Mouse (Mus musculus) embryonic facial prominence, embryonic 12.5 days (tissue): Measurements from ENCODE around the gene Best2. TPM values are rescaled to one million over a fixed set of nuclear protein-coding genes. Genes with fewer than 3 reads are reported as not detected.

Source experiments
- ATAC-seq: fragments of 200-750 bp; cut with Nextera tagmentation; 2 replicates; pipeline ENCODE4 v1.8.0; 2017; ENCODE audit not compliant: insufficient number of reproducible peaks, insufficient read depth, low FRiP score, low TSS enrichment
- H3K27ac ChIP-seq: fragments of 300-500 bp; sonication (generic); 2 replicates; pipeline ENCODE4 v1.5.1; 2016; ENCODE audit warnings: mild to moderate bottlenecking
- H3K27me3 ChIP-seq: fragments of 300-500 bp; sonication (generic); 2 replicates; pipeline ENCODE4 v1.6.1; 2016; ENCODE audit warnings: mild to moderate bottlenecking, moderate library complexity
- H3K36me3 ChIP-seq: fragments of 300-500 bp; sonication (generic); 2 replicates; pipeline ENCODE4 v1.6.1; 2016; ENCODE audit warnings: mild to moderate bottlenecking
- H3K4me1 ChIP-seq: fragments of 300-500 bp; sonication (generic); 2 replicates; pipeline ENCODE4 v1.6.1; 2016
- H3K4me2 ChIP-seq: fragments of 300-500 bp; sonication (generic); replicated peaks from 2 replicates; pipeline ENCODE4 v1.6.1; 2016; ENCODE audit warnings: mild to moderate bottlenecking, moderate library complexity
- H3K4me3 ChIP-seq: fragments of 300-500 bp; sonication (generic); 2 replicates; pipeline ENCODE4 v1.5.1; 2016; ENCODE audit warnings: mild to moderate bottlenecking
- H3K9ac ChIP-seq: fragments of 300-500 bp; sonication (generic); 2 replicates; pipeline ENCODE4 v1.6.1; 2016; ENCODE audit warnings: mild to moderate bottlenecking, moderate library complexity
- H3K9me3 ChIP-seq: fragments of 300-500 bp; sonication (generic); 2 replicates; pipeline ENCODE4 v1.6.1; 2016; ENCODE audit warnings: mild to moderate bottlenecking, moderate library complexity
- WGBS: fragments of 180-500 bp; shearing (Covaris S2); methylation state at CpG from one replicate; pipeline ENCODE4 v1.1.7; 2016; 5-methylcytosine and 5-hydroxymethylcytosine counted together
- polyA plus RNA-seq: library from polyadenylated mRNA; unstranded; fragments of >200 nt; fragmentation: Nextera tagmentation; extraction: Ambion mirVana; gene quantifications from 2 replicates; pipeline ENCODE4 v1.2.1, GENCODE M21; 2016

The Best2 gene
- polyA plus RNA-seq, 1 experiment from 2014 or later: 0.08 TPM

GRCm38 (mm10) chr8:84970913-84971312, 43.4 kb downstream of the Best2 start:
- peak overlapping the region; percentile 93 for H3K4me2 ChIP-seq
- no peaks in the 10 kb centered on the region for H3K9me3 ChIP-seq
- peaks cover 35% of the 10 kb centered on the region for H3K36me3 ChIP-seq
- H3K4me1 ChIP-seq: peaks cover 32% of the 10 kb centered on the region
- peak overlapping the region; percentile 90 for H3K9ac ChIP-seq
- H3K27me3 ChIP-seq: no peaks in the 10 kb centered on the region
- peak overlapping the region; percentile 83 for H3K4me3 ChIP-seq
- H3K27ac ChIP-seq: 0 out of 2 replicates have a peak overlapping the region, but pooled peaks have one; percentile 85
- WGBS: 60% methylated on average over 5 of the region's 5 CpGs
- no peak for ATAC-seq

GRCm38 (mm10) chr8:84970135-84970790, 44.1 kb downstream of the Best2 start:
- ATAC-seq: no peak
- H3K27me3 ChIP-seq: no peaks in the 10 kb centered on the region
- peak overlapping the region; percentile 85 for H3K27ac ChIP-seq
- H3K36me3 ChIP-seq: peaks cover 35% of the 10 kb centered on the region
- H3K4me1 ChIP-seq: peaks cover 28% of the 10 kb centered on the region
- H3K4me2 ChIP-seq: peak overlapping the region; percentile 93
- peak overlapping the region; percentile 83 for H3K4me3 ChIP-seq
- no peaks in the 10 kb centered on the region for H3K9me3 ChIP-seq
- WGBS: 9% methylated on average over 21 of the region's 21 CpGs
- H3K9ac ChIP-seq: peak overlapping the region; percentile 90

DNA sequence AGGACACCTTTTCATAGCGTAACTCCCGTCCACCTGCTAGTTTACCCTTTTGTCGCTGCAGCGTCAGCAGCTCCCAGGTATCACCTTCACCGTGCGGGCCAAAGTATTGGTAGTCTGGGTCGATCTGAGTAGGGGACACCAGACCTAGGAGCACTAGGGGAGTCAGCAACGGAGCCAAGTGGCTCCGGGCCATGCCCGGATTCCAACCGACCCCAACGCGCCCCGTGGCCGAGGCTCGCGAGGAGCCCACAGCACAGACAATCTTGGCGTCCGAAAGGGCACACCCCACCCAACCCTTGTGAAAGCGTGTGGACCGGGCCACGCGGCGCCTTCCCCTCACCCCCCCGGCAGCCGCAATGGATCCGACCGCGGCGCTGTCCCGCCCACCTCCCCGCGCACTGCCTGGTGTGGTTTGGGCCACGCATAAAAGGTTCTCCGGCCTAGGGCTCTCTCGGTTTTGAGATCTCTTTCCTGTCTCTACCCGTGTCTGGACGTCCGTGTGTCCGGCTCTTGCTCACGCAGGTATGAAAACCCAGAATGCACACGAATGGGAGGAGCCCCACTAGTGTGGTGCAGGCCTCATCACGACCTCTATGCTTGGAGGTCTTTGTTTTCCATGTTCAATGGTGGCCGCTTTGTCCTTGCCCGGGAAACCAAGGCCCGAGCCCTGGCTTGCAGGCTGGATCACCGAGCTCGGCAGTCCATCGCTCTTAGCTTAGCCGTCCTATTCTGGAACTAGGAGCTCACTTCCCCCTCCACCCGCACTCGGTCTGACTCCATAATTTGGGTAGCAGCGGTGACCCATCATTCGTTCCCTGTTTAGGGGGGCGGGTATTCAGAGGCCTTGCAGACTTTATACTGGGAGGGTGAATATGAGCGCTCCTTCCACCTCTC, 44.8 kb downstream of the Best2 start, which contains the start of the genes Gm49661, Prdx2 and Rnaseh2a:
Gene Gm49661 (minus strand): TSS at position 193 of the 894 bp plus-strand sequence.
Gene Prdx2 (plus strand): TSS at position 347 of the 894 bp plus-strand sequence.
Gene Rnaseh2a (minus strand): TSS at position 527 of the 894 bp plus-strand sequence.
- H3K27ac ChIP-seq: peak within 1 kb of the TSS; percentile 85
- H3K4me3 ChIP-seq: peak within 1 kb of the TSS; percentile 83
- ATAC-seq: peak; percentile 65
- H3K36me3 ChIP-seq: peaks cover 35% of the 10 kb centered on the region
- under 1% methylated on average over 56 of the region's 56 CpGs for WGBS
- no peaks in the 10 kb centered on the region for H3K9me3 ChIP-seq
- peaks cover 32% of the 10 kb centered on the region for H3K4me1 ChIP-seq
- H3K9ac ChIP-seq: peak within 1 kb of the TSS; percentile 90
- H3K27me3 ChIP-seq: no peaks in the 10 kb centered on the region
- H3K4me2 ChIP-seq: peak within 1 kb of the TSS; percentile 93

DNA sequence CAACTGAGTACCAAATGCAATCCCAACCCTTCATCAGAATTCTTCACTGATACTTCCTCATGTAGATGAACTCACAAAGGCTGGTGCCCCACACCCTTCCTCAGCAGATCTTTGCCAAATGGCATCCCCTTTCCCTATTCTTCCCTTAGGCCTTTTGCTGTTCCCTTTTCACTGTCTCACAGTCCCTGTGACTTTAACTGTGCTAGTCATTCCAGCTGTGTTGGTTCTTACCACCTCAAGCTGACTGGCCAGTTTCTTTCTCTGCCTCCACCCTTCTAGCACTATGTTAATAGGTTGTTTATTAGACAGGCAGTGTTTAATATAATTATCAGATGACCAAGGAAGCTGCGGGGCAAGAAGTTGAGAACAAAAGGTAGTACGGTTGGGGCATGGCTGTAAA, 45.7 kb downstream of the Best2 start:
- ATAC-seq: no peak
- no peaks in the 10 kb centered on the region for H3K9me3 ChIP-seq
- H3K4me3 ChIP-seq: peak overlapping the region; percentile 83
- H3K9ac ChIP-seq: peak overlapping the region; percentile 90
- H3K27ac ChIP-seq: peak overlapping the region; percentile 85
- H3K4me1 ChIP-seq: peaks cover 32% of the 10 kb centered on the region
- no peaks in the 10 kb centered on the region for H3K27me3 ChIP-seq
- H3K4me2 ChIP-seq: peak overlapping the region; percentile 93
- 23% methylated on average over 2 of the region's 2 CpGs for WGBS
- peaks cover 30% of the 10 kb centered on the region for H3K36me3 ChIP-seq

DNA sequence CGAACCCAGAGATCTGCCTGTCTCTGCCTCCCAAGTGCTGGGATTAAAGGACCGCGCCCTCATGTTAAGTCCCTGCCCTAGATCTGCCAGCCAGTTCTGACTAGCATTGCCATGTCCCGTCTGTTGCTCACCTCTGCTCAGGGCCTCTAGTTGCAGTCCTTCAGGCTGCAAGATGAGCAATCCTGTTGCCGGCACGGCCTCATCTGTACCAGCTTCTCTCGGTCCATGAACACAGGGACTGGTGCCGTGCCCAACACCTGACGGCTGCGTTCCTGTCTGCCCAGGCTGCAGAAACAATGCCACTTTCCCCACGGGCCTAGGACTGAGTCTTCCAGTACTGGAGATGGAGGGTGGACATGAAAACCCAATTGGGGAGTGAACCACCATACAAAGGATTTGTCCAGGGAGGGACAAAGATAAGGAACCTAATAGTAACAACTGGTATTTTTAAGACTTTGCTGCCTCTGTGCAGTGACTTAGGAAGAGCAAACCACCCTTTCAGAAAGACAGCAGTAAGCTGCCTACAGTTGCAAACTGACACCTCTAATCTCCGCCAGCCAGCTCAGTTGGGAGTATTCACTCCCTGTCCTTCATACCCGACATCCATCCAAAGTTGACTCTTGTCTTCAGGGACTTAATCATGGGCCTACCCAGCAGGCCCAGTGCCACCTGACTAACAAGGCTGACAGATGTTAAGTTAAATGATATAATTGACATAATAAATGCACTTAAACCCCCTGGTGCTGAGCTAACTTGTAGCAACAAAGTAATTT, 46.6 kb downstream of the Best2 start:
- H3K4me3 ChIP-seq: no peak overlapping the region
- 84% methylated on average over 13 of the region's 13 CpGs for WGBS
- ATAC-seq: no peak
- H3K4me1 ChIP-seq: peaks cover 32% of the 10 kb centered on the region
- peaks cover 27% of the 10 kb centered on the region for H3K36me3 ChIP-seq
- no peak overlapping the region for H3K9ac ChIP-seq
- H3K27ac ChIP-seq: no peak overlapping the region
- H3K9me3 ChIP-seq: no peaks in the 10 kb centered on the region
- no peaks in the 10 kb centered on the region for H3K27me3 ChIP-seq
- H3K4me2 ChIP-seq: no peak overlapping the region

DNA sequence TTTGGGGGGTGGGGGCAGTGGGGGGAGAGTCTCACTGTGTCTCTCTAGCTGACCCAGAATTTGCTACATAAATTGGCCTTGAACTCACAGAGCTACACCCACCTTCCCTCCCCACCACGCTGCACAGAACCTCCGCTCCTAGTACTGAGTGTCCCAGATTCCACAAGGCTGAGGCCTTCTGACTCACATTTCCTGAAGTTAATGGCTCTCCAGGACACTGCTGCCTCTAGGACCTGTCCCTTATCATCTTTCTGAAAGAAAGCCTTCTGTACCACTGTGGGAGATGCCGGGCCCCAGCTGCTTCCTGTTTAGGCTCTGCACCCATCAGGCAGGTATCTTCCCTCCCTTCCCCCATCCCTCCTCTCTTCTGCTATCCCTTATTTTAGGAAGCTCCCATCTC, 47.7 kb downstream of the Best2 start:
- Histone ChIP-seq H3K9ac (no peak overlapping the region), H3K4me1 (peaks cover 32% of the 10 kb centered on the region), H3K27me3 (no peaks in the 10 kb centered on the region), H3K27ac (0 out of 2 replicates have a peak overlapping the region, but pooled peaks have one; percentile 30), H3K4me2 (peak overlapping the region; percentile 80), H3K9me3 (no peaks in the 10 kb centered on the region), H3K36me3 (peaks cover 20% of the 10 kb centered on the region), H3K4me3 (no peak overlapping the region)
- whole genome bisulfite sequencing: 48% methylated on average over 3 of the region's 3 CpGs
- no peak for ATAC-seq

- Histone ChIP-seq H3K9ac (peak overlapping the region; percentile 72), H3K27me3 (no peaks in the 10 kb centered on the region), H3K4me1 (peaks cover 26% of the 10 kb centered on the region), H3K27ac (peak overlapping the region; percentile 78), H3K4me2 (peak overlapping the region; percentile 80), H3K4me3 (peak overlapping the region; percentile 65), H3K9me3 (no peaks in the 10 kb centered on the region), H3K36me3 (peaks cover 20% of the 10 kb centered on the region)
- under 1% methylated on average over 41 of the region's 41 CpGs for WGBS
- ATAC-seq: peak; percentile 47
These were observed 48.5 kb downstream of the Best2 start for GRCm38 (mm10) chr8:84965731-84966291.

DNA sequence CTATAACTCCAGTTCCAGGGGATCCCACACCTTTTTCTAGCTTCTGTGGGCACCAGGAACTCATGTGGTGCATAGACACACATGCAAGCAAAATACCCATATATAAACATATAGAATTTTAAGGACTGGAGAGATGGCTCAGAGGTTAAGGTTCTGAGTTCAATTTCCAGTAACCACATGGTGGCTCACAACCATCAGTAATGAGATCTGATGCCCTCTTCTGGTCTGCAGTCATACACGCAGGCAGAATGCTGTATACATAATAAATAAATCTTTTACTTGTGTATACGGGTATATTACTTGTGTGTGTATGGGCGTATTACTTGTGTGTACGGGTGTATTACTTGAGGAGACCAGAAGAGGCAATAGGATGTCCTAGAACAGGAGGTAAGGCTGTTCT, 50.4 kb downstream of the Best2 start:
- no peak overlapping the region for H3K27ac ChIP-seq
- 91% methylated on average over 4 of the region's 4 CpGs for WGBS
- no peak overlapping the region for H3K9ac ChIP-seq
- H3K27me3 ChIP-seq: no peaks in the 10 kb centered on the region
- H3K4me1 ChIP-seq: peaks cover 21% of the 10 kb centered on the region
- no peak overlapping the region for H3K4me3 ChIP-seq
- peaks cover 25% of the 10 kb centered on the region for H3K36me3 ChIP-seq
- H3K4me2 ChIP-seq: no peak overlapping the region
- no peak for ATAC-seq
- H3K9me3 ChIP-seq: no peaks in the 10 kb centered on the region

GRCm38 (mm10) chr8:84959811-84960210, 54.5 kb downstream of the Best2 start:
- WGBS: 93% methylated on average over 7 of the region's 7 CpGs
- no peak overlapping the region for H3K4me2 ChIP-seq
- no peak for ATAC-seq

More at GRCm38 (mm10) chr8:84959811-84960210, 54.5 kb downstream of the Best2 start:
- Histone ChIP-seq H3K27ac (no peak overlapping the region), H3K9me3 (no peaks in the 10 kb centered on the region), H3K36me3 (peaks cover 44% of the 10 kb centered on the region), H3K4me3 (no peak overlapping the region), H3K27me3 (no peaks in the 10 kb centered on the region), H3K4me1 (peaks cover under 1% of the 10 kb centered on the region), H3K9ac (no peak overlapping the region)
